Mouse (Mus musculus) heart, adult 10 weeks (tissue): Measurements from ENCODE around the gene Blmh. TPM values are rescaled to one million over a fixed set of nuclear protein-coding genes. Genes with fewer than 3 reads are reported as not detected.

Experiments used
- polyA plus RNA-seq: library from polyadenylated mRNA; stranded (reverse); fragments of 350-450 nt; fragmentation: Illumina TruSeq; extraction: RNeasy Lipid Tissue Mini Kit (QIAGEN cat#74804); gene quantifications from one replicate; pipeline ENCODE4 v1.2.3, GENCODE M21; 2014; ENCODE audit warnings: low read depth, low replicate concordance

Gene Blmh
- polyA plus RNA-seq: 29.8 TPM

DNA sequence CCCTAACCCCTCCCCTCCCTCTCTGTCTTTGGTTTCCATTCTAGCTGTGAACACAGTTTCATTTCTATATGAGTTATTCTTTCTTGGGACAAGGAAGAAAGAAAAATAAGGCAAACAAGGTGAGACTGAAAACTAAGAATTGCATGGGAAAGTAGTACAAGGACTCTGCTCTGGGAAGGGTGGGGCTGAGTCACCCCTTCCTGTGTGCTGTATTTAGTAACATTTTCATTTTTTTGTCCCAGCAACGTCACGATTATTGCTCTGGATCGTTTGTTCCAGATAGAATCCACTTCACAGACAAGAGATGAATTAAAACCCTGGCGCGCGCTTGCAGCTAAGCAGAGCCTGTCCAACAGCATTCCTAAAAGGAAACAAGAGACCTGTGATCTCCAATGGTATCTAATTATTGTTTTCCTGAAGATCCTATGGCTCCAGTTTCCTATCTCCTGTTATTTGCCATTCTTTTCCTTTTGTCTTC lies at the start of gene Blmh:
Gene Blmh (plus strand): TSS at position 51 of the 478 bp plus-strand sequence.

DNA sequence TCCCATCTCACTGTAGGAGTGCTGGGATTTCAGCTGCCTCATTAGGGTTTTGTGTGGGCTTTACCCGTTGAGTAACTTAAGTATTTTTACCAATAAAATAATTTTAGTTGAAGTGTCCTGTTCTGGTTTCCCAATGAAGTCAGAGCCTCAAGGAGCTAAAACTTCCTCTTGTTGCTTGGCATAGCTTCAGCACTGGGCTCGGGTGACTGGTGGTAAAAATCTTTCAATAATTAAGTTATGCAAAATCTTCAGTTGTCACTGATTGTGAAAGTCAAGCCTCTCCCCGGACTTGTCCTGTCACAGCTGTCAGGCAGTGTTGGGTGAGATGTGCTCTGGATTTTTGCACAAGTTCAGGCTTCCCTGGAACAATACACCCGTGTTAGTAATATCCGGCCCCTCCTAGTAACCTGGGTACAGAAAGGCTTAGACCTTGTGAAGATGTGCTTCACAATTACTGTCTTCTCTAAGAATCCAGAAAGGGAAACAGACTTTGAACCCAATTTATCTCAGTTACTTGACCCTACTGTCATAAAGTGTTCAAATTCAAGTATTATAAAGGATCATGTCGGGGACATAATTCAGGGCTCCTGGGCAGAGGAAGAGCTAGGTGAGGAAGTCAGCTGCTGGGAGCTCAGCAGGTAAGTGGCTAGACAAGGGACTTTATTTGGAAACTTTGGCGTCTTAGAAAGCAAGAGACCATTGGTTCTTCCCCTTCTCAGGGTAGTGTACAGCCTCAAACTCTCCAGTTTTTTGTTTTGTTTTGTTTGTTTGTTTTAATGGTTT lies 22.8 kb upstream of the Blmh start, which contains the start of gene Tmigd1:
Gene Tmigd1 (plus strand): TSS at position 581 of the 783 bp plus-strand sequence.

GRCm38 (mm10) chr11:76997916-76998704 lies 73.5 kb downstream of the Blmh start, which contains the start of gene Slc6a4:
Slc6a4 (plus strand) TSS chr11:76998603.

Other genes starting within 250 kb of the Blmh start
- gene Trarg1, start 245.0 kb upstream of the Blmh start, polyA plus RNA-seq: 2.1 TPM
- 17.1 TPM for gene Gosr1, start 161.2 kb upstream of the Blmh start, polyA plus RNA-seq
- 30.2 TPM for gene Cpd, start 77.8 kb upstream of the Blmh start, polyA plus RNA-seq
- not detected for gene Tmigd1, start 22.6 kb upstream of the Blmh start, polyA plus RNA-seq
- 0.16 TPM for gene Slc6a4, start 73.8 kb downstream of the Blmh start, polyA plus RNA-seq
- 10.3 TPM for gene Nsrp1, start 153.6 kb downstream of the Blmh start, polyA plus RNA-seq